In genomic region chr2:181420426-181420825, GRCm38 (mm10) we compare ENCODE assay signal across 13 mouse cellular contexts. TPM values are rescaled to one million over a fixed set of nuclear protein-coding genes. Genes with fewer than 3 reads are reported as not detected.
DNase-seq lines count a peak whose midpoint lies in the region; ATAC-seq and TF ChIP-seq lines count a peak whose summit lies in the region.
"Had no signal": no experiment of that assay in that cellular context is flagged by ENCODE, and none has a peak within 500 bp of the region (broad histone marks: within the 10 kb centered on the region; RNA-seq: fewer than 3 reads in every experiment).

No protein-coding gene starts in this region.

- no peaks in the 10 kb centered on the region for H3K27me3 ChIP-seq in liver, embryonic 14.5 days (ENCODE audit: control insufficient read depth, insufficient read depth, low read length)
- H3K27me3 ChIP-seq in embryonic facial prominence, embryonic 10.5 days (replicated peaks; ENCODE audit: low read depth, poor library complexity, severe bottlenecking): no peaks in the 10 kb centered on the region

- TF ChIP-seq EP300 in liver, embryonic 14.5 days (IDR thresholded peaks at IDR 0.05; ENCODE audit: low read depth): no peak

- peak; percentile 64 for DNase-seq in left cerebral cortex, adult 11 months (ENCODE audit: low spot score)
- DNase-seq in left cerebral cortex, postnatal 4 days: no peak
- DNase-seq in layer of hippocampus, adult 8-10 months (ENCODE audit: low spot score in 2 of 2): peak; percentile 58 to 60
- DNase-seq in liver, embryonic 14.5 days (ENCODE audit: low read depth in 3 of 3, low spot score in 3 of 3): peak; percentile 57 to 62 (median 59)
- no peak for DNase-seq in lung, adult 2 months
- no peak for DNase-seq in embryonic facial prominence, embryonic 10.5 days (ENCODE audit: low spot score)
- DNase-seq in cerebellum, adult 11 months: no peak
- no peak for DNase-seq in kidney, adult 11 months
- DNase-seq: cerebellum, postnatal 25 days; heart, adult 18-20 months had no signal

- H3K4me2 ChIP-seq in liver, embryonic 14.5 days (ENCODE audit: low read depth): peak overlapping the region; percentile 62

- peaks cover 16% of the 10 kb centered on the region for H3K36me3 ChIP-seq in liver, embryonic 14.5 days (replicated peaks; ENCODE audit: control insufficient read depth, insufficient read depth, low read depth)
- H3K36me3 ChIP-seq in embryonic facial prominence, embryonic 10.5 days (replicated peaks): peaks cover 29% of the 10 kb centered on the region

- 2% methylated on average over 4 of the region's 4 CpGs for WGBS in liver, embryonic 14.5 days (ENCODE audit: insufficient replicate concordance)
- WGBS in lung, adult 2 months: 50% methylated on average over 4 of the region's 4 CpGs
- WGBS in embryonic facial prominence, embryonic 10.5 days: 89% methylated on average over 4 of the region's 4 CpGs

- peak overlapping the region; percentile 21; the same call in 1 of the 2 replicates for H3K9ac ChIP-seq in liver, embryonic 14.5 days (replicated peaks)

- H3K27ac ChIP-seq in liver, embryonic 14.5 days: peak overlapping the region; percentile 68
- no peak overlapping the region for H3K27ac ChIP-seq in embryonic facial prominence, embryonic 10.5 days (replicated peaks)
- H3K27ac ChIP-seq: macrophage; stomach, postnatal 0 days had no signal

- peak; percentile 56; the same call in 1 of the 2 replicates for ATAC-seq in liver, embryonic 14.5 days (ENCODE audit: insufficient read depth)
- ATAC-seq: activated CD4-positive, CD25-positive, alpha-beta regulatory T cell, adult 4 months had no signal

- no peak overlapping the region for H3K4me3 ChIP-seq in liver, embryonic 14.5 days (ENCODE audit: insufficient read depth in 1 of 2, low read depth in 2 of 2, low read length in 2 of 2)
- H3K4me3 ChIP-seq in lung, adult 2 months (replicated peaks; ENCODE audit: extremely low read depth, low read depth, low read length): no peak overlapping the region
- no peak overlapping the region for H3K4me3 ChIP-seq in embryonic facial prominence, embryonic 10.5 days

- TF ChIP-seq POLR2A in lung, adult 2 months (IDR thresholded peaks at IDR 0.05; ENCODE audit: borderline replicate concordance, extremely low read depth, low read depth, low read length): no peak

- no peaks in the 10 kb centered on the region for H3K9me3 ChIP-seq in liver, embryonic 14.5 days (ENCODE audit: control insufficient read depth, low read length)
- H3K9me3 ChIP-seq in embryonic facial prominence, embryonic 10.5 days: no peaks in the 10 kb centered on the region

- no peak for TF ChIP-seq CTCF in liver, embryonic 14.5 days (IDR thresholded peaks at IDR 0.05; ENCODE audit: low read depth)
- TF ChIP-seq CTCF in lung, adult 2 months (IDR thresholded peaks at IDR 0.05; ENCODE audit: insufficient read depth, low read length): no peak

- peaks cover 53 to 58% of the 10 kb centered on the region in 2 experiments for H3K4me1 ChIP-seq in liver, embryonic 14.5 days (replicated peaks; ENCODE audit: control insufficient read depth in 2 of 2, insufficient read depth in 2 of 2, low read length in 1 of 2)
- H3K4me1 ChIP-seq in lung, adult 2 months (ENCODE audit: control insufficient read depth, insufficient read depth, low read length): no peaks in the 10 kb centered on the region
- H3K4me1 ChIP-seq in embryonic facial prominence, embryonic 10.5 days: peaks cover 24% of the 10 kb centered on the region

- intact Hi-C loops in left cerebral cortex, postnatal 4 days (cut with DNase I): no loop called here

RNA-seq across cellular contexts. Expression of gene Zbtb46, which starts 38.8 kb away (rescaled TPM):
- 10 to 100 TPM; 16.6 to 16.8 TPM for total RNA-seq in left cerebral cortex, postnatal 4 days (2021)
- total RNA-seq in layer of hippocampus, adult 8-10 months (2022): 10 to 100 TPM in 1 of 4 experiments, 1 to 10 TPM in 3; 7.9 to 10.4 (median 9.3) TPM
- 4.4 and 5.3 TPM in 2 replicates for polyA plus RNA-seq in liver, embryonic 14.5 days (2012; rRNA removed)
- polyA plus RNA-seq in liver, embryonic 14.5 days (2014; fragmentation: Nextera tagmentation; extraction: Ambion mirVana): 6.5 and 6.8 TPM in 2 replicates
- polyA plus RNA-seq in lung, adult 2 months (2012; rRNA removed): 14.7 and 17.0 TPM in 2 replicates
- 16.4 and 20.1 TPM in 2 replicates for polyA plus RNA-seq in embryonic facial prominence, embryonic 10.5 days (2016; fragmentation: Nextera tagmentation; extraction: Ambion mirVana)

RNA-seq across cellular contexts. Expression of gene Lime1, which starts 40.5 kb away (rescaled TPM):
- 10 to 100 TPM; 40.8 to 44.9 TPM for total RNA-seq in left cerebral cortex, postnatal 4 days (2021)
- total RNA-seq in layer of hippocampus, adult 8-10 months (2022): 10 to 100 TPM; 31.4 to 58.3 (median 42.7) TPM
- 10.9 and 12.3 TPM in 2 replicates for polyA plus RNA-seq in liver, embryonic 14.5 days (2012; rRNA removed)
- polyA plus RNA-seq in liver, embryonic 14.5 days (2014; fragmentation: Nextera tagmentation; extraction: Ambion mirVana): 4.0 and 4.7 TPM in 2 replicates
- polyA plus RNA-seq in lung, adult 2 months (2012; rRNA removed): 60.5 and 89.8 TPM in 2 replicates
- 25.7 and 30.7 TPM in 2 replicates for polyA plus RNA-seq in embryonic facial prominence, embryonic 10.5 days (2016; fragmentation: Nextera tagmentation; extraction: Ambion mirVana)

RNA-seq across cellular contexts. Expression of gene Arfrp1, which starts 55.2 kb away (rescaled TPM):
- total RNA-seq in left cerebral cortex, postnatal 4 days (2021): 10 to 100 TPM; 57.3 to 60.3 TPM
- total RNA-seq in layer of hippocampus, adult 8-10 months (2022): 10 to 100 TPM; 43.4 to 54.5 (median 50.7) TPM
- 13.3 and 21.1 TPM in 2 replicates for polyA plus RNA-seq in liver, embryonic 14.5 days (2012; rRNA removed)
- polyA plus RNA-seq in liver, embryonic 14.5 days (2014; fragmentation: Nextera tagmentation; extraction: Ambion mirVana): 14.8 and 16.9 TPM in 2 replicates
- 29.1 and 42.9 TPM in 2 replicates for polyA plus RNA-seq in lung, adult 2 months (2012; rRNA removed)
- 74.0 and 74.4 TPM in 2 replicates for polyA plus RNA-seq in embryonic facial prominence, embryonic 10.5 days (2016; fragmentation: Nextera tagmentation; extraction: Ambion mirVana)

RNA-seq across cellular contexts. Expression of gene Zgpat, which starts 55.7 kb away (rescaled TPM):
- 10 to 100 TPM; 73.9 to 83.5 TPM for total RNA-seq in left cerebral cortex, postnatal 4 days (2021)
- 10 to 100 TPM; 69.8 to 88.2 (median 76.7) TPM for total RNA-seq in layer of hippocampus, adult 8-10 months (2022)
- polyA plus RNA-seq in liver, embryonic 14.5 days (2012; rRNA removed): 7.7 and 8.8 TPM in 2 replicates
- 8.4 and 10.5 TPM in 2 replicates for polyA plus RNA-seq in liver, embryonic 14.5 days (2014; fragmentation: Nextera tagmentation; extraction: Ambion mirVana)
- polyA plus RNA-seq in lung, adult 2 months (2012; rRNA removed): 39.0 and 44.0 TPM in 2 replicates
- 46.9 and 51.8 TPM in 2 replicates for polyA plus RNA-seq in embryonic facial prominence, embryonic 10.5 days (2016; fragmentation: Nextera tagmentation; extraction: Ambion mirVana)

Comparison
In these comparisons a context has a peak if more than half of its experiments do, and no peak if none do; other contexts are left out.
1. DNase-seq: peak in left cerebral cortex, adult 11 months (single experiment), layer of hippocampus, adult 8-10 months (2 of 2) and liver, embryonic 14.5 days (3 of 3); none in left cerebral cortex, postnatal 4 days (single experiment), lung, adult 2 months (single experiment), embryonic facial prominence, embryonic 10.5 days (single experiment), cerebellum, adult 11 months (single experiment) and kidney, adult 11 months (single experiment).